Mouse (Mus musculus): ENCODE data around the gene Leap2.

GRCm38 (mm10) chr11:53423036-53423435 is at the start of gene Leap2:
- TF ChIP-seq MXI1 (IDR thresholded peaks at IDR 0.05; ENCODE audit: low read depth, low read length) = no peak
- TF ChIP-seq POLR2A (IDR thresholded peaks at IDR 0.05; ENCODE audit: control insufficient read depth in 1 of 2, insufficient read depth in 1 of 2, low read depth in 1 of 2, low read length in 2 of 2, poor library complexity in 1 of 2) = no peak
- no peak for TF ChIP-seq EP300 (IDR thresholded peaks at IDR 0.05; ENCODE audit: low read depth in 1 of 2, low read length in 2 of 2)
- no peak for TF ChIP-seq SMC3 (IDR thresholded peaks at IDR 0.05; ENCODE audit: low read depth, low read length)
- no peak for TF ChIP-seq JUND (IDR thresholded peaks at IDR 0.05; ENCODE audit: low read depth, low read length)
- TF ChIP-seq BHLHE40 (IDR thresholded peaks at IDR 0.05; ENCODE audit: borderline replicate concordance, low read depth, low read length) = no peak
- no peak for TF ChIP-seq CTCF (IDR thresholded peaks at IDR 0.05 in 2 of 3, conservative IDR thresholded peaks at IDR 0.05 in 1 of 3; ENCODE audit: control insufficient read depth in 1 of 3, insufficient read depth in 1 of 3, low read depth in 2 of 3, low read length in 3 of 3, poor library complexity in 1 of 3, severe bottlenecking in 1 of 3)
- TF ChIP-seq MEF2A (IDR thresholded peaks at IDR 0.05; ENCODE audit: extremely low read depth, insufficient replicate concordance, low read depth, low read length, poor library complexity, severe bottlenecking) = no peak
- no peak for TF ChIP-seq MYB (IDR thresholded peaks at IDR 0.05; ENCODE audit: low read depth, low read length)
- TF ChIP-seq ZC3H11A (IDR thresholded peaks at IDR 0.05; ENCODE audit: low read depth, low read length) = no peak
- TF ChIP-seq ZMIZ1 (IDR thresholded peaks at IDR 0.05; ENCODE audit: low read depth, low read length) = no peak
- no peak for TF ChIP-seq ELF1 (IDR thresholded peaks at IDR 0.05; ENCODE audit: low read depth, low read length)
- no peak for TF ChIP-seq TCF12 (IDR thresholded peaks at IDR 0.05; ENCODE audit: low read depth, low read length)
